Comparison of ENCODE assay signal across 28 mouse cellular contexts in genomic region chr5:53602194-53602593, GRCm38 (mm10).
DNase-seq lines count a peak whose midpoint lies in the region; ATAC-seq and TF ChIP-seq lines count a peak whose summit lies in the region.
"Had no signal": no experiment of that assay in that cellular context is flagged by ENCODE, and none has a peak within 500 bp of the region (broad histone marks: within the 10 kb centered on the region; RNA-seq: fewer than 3 reads in every experiment).

No protein-coding gene starts in this region.

- H3K9ac ChIP-seq in forebrain, embryonic 12.5 days = no peak overlapping the region
- no peak overlapping the region for H3K9ac ChIP-seq in forebrain, embryonic 16.5 days (replicated peaks; ENCODE audit: low read depth, low read length)
- no peak overlapping the region for H3K9ac ChIP-seq in kidney, embryonic 15.5 days
- H3K9ac ChIP-seq in hindbrain, postnatal 0 days (replicated peaks; ENCODE audit: low read length) = no peak overlapping the region
- H3K9ac ChIP-seq: heart, embryonic 13.5 days; hindbrain, embryonic 15.5 days; limb, embryonic 15.5 days; liver, embryonic 13.5 days; neural tube, embryonic 15.5 days had no signal

- 0 out of 2 replicates have a peak, but pooled peaks have one; percentile 30 for ATAC-seq in forebrain, embryonic 12.5 days (ENCODE audit: low FRiP score)
- no peak for ATAC-seq in forebrain, embryonic 16.5 days
- 0 out of 2 replicates have a peak, but pooled peaks have one; percentile 29 for ATAC-seq in kidney, embryonic 15.5 days (replicated peaks; ENCODE audit: low FRiP score)
- ATAC-seq in megakaryocyte, adult 5-6 weeks (ENCODE audit: poor library complexity, severe bottlenecking) = no peak
- ATAC-seq in hindbrain, postnatal 0 days = no peak
- ATAC-seq in erythroid progenitor cell, adult 5-6 weeks (replicated peaks; ENCODE audit: low FRiP score, poor library complexity, severe bottlenecking) = no peak
- ATAC-seq: lung, postnatal 0 days had no signal

- no peaks in the 10 kb centered on the region for H3K27me3 ChIP-seq in forebrain, embryonic 12.5 days
- no peaks in the 10 kb centered on the region for H3K27me3 ChIP-seq in forebrain, embryonic 16.5 days (replicated peaks; ENCODE audit: control insufficient read depth, insufficient read depth, low read length)
- no peaks in the 10 kb centered on the region for H3K27me3 ChIP-seq in kidney, embryonic 15.5 days
- H3K27me3 ChIP-seq in megakaryocyte, embryonic 14.5 days (replicated peaks) = no peaks in the 10 kb centered on the region
- no peaks in the 10 kb centered on the region for H3K27me3 ChIP-seq in hindbrain, postnatal 0 days (ENCODE audit: insufficient read depth, low read length)
- H3K27me3 ChIP-seq: heart, embryonic 13.5 days; hindbrain, embryonic 15.5 days; limb, embryonic 15.5 days; liver, embryonic 13.5 days; neural tube, embryonic 15.5 days had no signal

- no peak for DNase-seq in kidney, postnatal 36 days
- DNase-seq in hindbrain, postnatal 0 days (ENCODE audit: low spot score) = no peak
- DNase-seq: adrenal gland, adult 8-10 months; cerebellum, adult 11 months; cerebellum, adult 9-10 months; cerebellum, postnatal 36 days; heart, postnatal 10 days; kidney, adult 9 months; liver, embryonic 13.5 days; lung, adult 18-20 months; lung, postnatal 4 days; midbrain, embryonic 14.5 days; right cerebral cortex, adult 18-20 months; thymus, adult 18-20 months; thymus, postnatal 36 days had no signal

- WGBS in forebrain, embryonic 12.5 days = 77% methylated on average over 8 of the region's 8 CpGs
- WGBS in forebrain, embryonic 16.5 days = 76% methylated on average over 8 of the region's 8 CpGs
- WGBS in kidney, embryonic 15.5 days = 59% methylated on average over 8 of the region's 8 CpGs
- WGBS in hindbrain, postnatal 0 days = 66% methylated on average over 8 of the region's 8 CpGs

- no peak overlapping the region for H3K27ac ChIP-seq in forebrain, embryonic 12.5 days
- no peak overlapping the region for H3K27ac ChIP-seq in forebrain, embryonic 16.5 days (ENCODE audit: low read length)
- H3K27ac ChIP-seq in kidney, embryonic 15.5 days = no peak overlapping the region
- no peak overlapping the region for H3K27ac ChIP-seq in hindbrain, postnatal 0 days
- H3K27ac ChIP-seq: heart, embryonic 13.5 days; hindbrain, embryonic 15.5 days; limb, embryonic 15.5 days; liver, embryonic 13.5 days; neural tube, embryonic 15.5 days; stomach, postnatal 0 days had no signal

- H3K4me2 ChIP-seq in forebrain, embryonic 12.5 days = no peak overlapping the region
- no peak overlapping the region for H3K4me2 ChIP-seq in forebrain, embryonic 16.5 days (ENCODE audit: low read length)
- no peak overlapping the region for H3K4me2 ChIP-seq in kidney, embryonic 15.5 days
- H3K4me2 ChIP-seq in hindbrain, postnatal 0 days (ENCODE audit: low read depth, low read length) = no peak overlapping the region
- H3K4me2 ChIP-seq: heart, embryonic 13.5 days; hindbrain, embryonic 15.5 days; limb, embryonic 15.5 days; liver, embryonic 13.5 days; neural tube, embryonic 15.5 days had no signal

- H3K36me3 ChIP-seq in forebrain, embryonic 12.5 days (replicated peaks) = no peaks in the 10 kb centered on the region
- H3K36me3 ChIP-seq in forebrain, embryonic 16.5 days (ENCODE audit: control insufficient read depth, insufficient read depth) = no peaks in the 10 kb centered on the region
- H3K36me3 ChIP-seq in kidney, embryonic 15.5 days = no peaks in the 10 kb centered on the region
- peaks cover 24% of the 10 kb centered on the region for H3K36me3 ChIP-seq in megakaryocyte, embryonic 14.5 days (replicated peaks; ENCODE audit: low read length)
- H3K36me3 ChIP-seq in hindbrain, postnatal 0 days (ENCODE audit: insufficient read depth, low read length) = no peaks in the 10 kb centered on the region
- H3K36me3 ChIP-seq: heart, embryonic 13.5 days; hindbrain, embryonic 15.5 days; limb, embryonic 15.5 days; liver, embryonic 13.5 days; neural tube, embryonic 15.5 days had no signal

- no peaks in the 10 kb centered on the region for H3K9me3 ChIP-seq in forebrain, embryonic 12.5 days
- H3K9me3 ChIP-seq in forebrain, embryonic 16.5 days (ENCODE audit: control insufficient read depth, low read length) = no peaks in the 10 kb centered on the region
- no peaks in the 10 kb centered on the region for H3K9me3 ChIP-seq in kidney, embryonic 15.5 days (replicated peaks)
- H3K9me3 ChIP-seq in megakaryocyte, embryonic 14.5 days = no peaks in the 10 kb centered on the region
- no peaks in the 10 kb centered on the region for H3K9me3 ChIP-seq in hindbrain, postnatal 0 days (ENCODE audit: low read length)
- H3K9me3 ChIP-seq: G1E; heart, embryonic 13.5 days; hindbrain, embryonic 15.5 days; limb, embryonic 15.5 days; liver, embryonic 13.5 days; neural tube, embryonic 15.5 days had no signal

- no peak for TF ChIP-seq CTCF in hindbrain, postnatal 0 days (IDR thresholded peaks at IDR 0.05; ENCODE audit: low read depth)

- no peak overlapping the region for H3K4me3 ChIP-seq in forebrain, embryonic 12.5 days (replicated peaks)
- no peak overlapping the region for H3K4me3 ChIP-seq in forebrain, embryonic 16.5 days (replicated peaks; ENCODE audit: low read length)
- H3K4me3 ChIP-seq in kidney, embryonic 15.5 days (replicated peaks) = no peak overlapping the region
- H3K4me3 ChIP-seq in megakaryocyte, embryonic 14.5 days (replicated peaks) = peak overlapping the region; percentile 1
- no peak overlapping the region for H3K4me3 ChIP-seq in hindbrain, postnatal 0 days (ENCODE audit: low read length)
- H3K4me3 ChIP-seq: heart, embryonic 13.5 days; hindbrain, embryonic 15.5 days; limb, embryonic 15.5 days; liver, embryonic 13.5 days; neural tube, embryonic 15.5 days had no signal

- H3K4me1 ChIP-seq in forebrain, embryonic 12.5 days = peaks cover 10% of the 10 kb centered on the region
- peaks cover 5% of the 10 kb centered on the region for H3K4me1 ChIP-seq in forebrain, embryonic 16.5 days (replicated peaks; ENCODE audit: control insufficient read depth, insufficient read depth, low read length)
- peaks cover 16% of the 10 kb centered on the region for H3K4me1 ChIP-seq in kidney, embryonic 15.5 days
- peaks cover 84% of the 10 kb centered on the region for H3K4me1 ChIP-seq in megakaryocyte, embryonic 14.5 days
- no peaks in the 10 kb centered on the region for H3K4me1 ChIP-seq in hindbrain, postnatal 0 days (ENCODE audit: insufficient read depth, low read length)

Comparison
In these comparisons a context has a peak if more than half of its experiments do, and no peak if none do; other contexts are left out.
1. ATAC-seq: peak in forebrain, embryonic 12.5 days (single experiment) and kidney, embryonic 15.5 days (single experiment); none in forebrain, embryonic 16.5 days (single experiment), megakaryocyte, adult 5-6 weeks (single experiment), hindbrain, postnatal 0 days (single experiment) and erythroid progenitor cell, adult 5-6 weeks (single experiment).